Mouse (Mus musculus) adrenal gland, adult (tissue): ENCODE measurements around the gene Stard9.
A peak's percentile ranks its signal among the peaks of the same experiment; 100 is the strongest.

Source experiments
- DNase-seq, 2 experiments: peaks; one replicate each; pipeline ENCODE4 v3.0.0; 2022 to 2023; ENCODE audit warnings: low spot score in 1 of 2; ENCODE audit not compliant: inconsistent age in 2 of 2

Gene Stard9

DNA sequence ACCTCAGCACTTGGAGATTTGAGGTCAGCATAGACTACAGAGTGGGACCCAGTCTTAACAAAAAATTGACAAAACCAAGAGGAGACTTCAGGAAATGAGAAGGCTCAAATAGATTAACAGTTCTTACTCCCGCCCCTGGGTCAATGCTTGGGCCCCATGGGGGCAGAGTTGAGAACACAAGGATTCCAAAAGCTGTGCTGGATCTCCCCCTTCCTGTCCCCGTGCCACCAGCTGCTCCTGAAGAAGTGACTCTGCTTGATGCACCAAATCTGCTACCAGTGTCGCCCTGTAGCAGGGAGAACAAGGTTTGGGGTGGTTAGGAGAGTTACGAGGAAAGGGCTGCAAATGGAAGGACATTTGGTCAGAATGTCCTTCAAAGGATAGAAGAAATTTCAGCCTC is 94.7 kb downstream of the Stard9 start:
- no peak for DNase-seq

DNA sequence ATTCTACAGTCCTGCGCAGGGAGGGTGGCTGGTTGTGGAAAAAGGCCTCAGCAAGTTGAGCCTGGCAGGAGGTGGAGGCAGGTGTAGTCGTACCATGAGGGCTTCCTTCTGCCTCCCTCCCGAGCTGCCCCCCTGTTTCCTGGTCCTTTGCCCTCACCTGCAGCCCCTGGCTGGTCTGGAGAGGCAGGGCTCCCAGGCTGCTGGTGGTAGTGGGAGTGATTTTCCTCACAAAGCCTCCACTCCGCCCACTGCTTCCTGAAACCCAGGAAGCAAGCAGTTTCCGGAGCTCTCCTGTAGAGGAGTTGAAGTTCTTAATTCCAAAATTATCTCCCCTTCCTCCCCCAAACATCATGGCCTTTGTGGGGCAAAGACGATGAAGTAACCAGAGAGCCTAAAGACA is 95.3 kb downstream of the Stard9 start:
- DNase-seq: no peak

DNA sequence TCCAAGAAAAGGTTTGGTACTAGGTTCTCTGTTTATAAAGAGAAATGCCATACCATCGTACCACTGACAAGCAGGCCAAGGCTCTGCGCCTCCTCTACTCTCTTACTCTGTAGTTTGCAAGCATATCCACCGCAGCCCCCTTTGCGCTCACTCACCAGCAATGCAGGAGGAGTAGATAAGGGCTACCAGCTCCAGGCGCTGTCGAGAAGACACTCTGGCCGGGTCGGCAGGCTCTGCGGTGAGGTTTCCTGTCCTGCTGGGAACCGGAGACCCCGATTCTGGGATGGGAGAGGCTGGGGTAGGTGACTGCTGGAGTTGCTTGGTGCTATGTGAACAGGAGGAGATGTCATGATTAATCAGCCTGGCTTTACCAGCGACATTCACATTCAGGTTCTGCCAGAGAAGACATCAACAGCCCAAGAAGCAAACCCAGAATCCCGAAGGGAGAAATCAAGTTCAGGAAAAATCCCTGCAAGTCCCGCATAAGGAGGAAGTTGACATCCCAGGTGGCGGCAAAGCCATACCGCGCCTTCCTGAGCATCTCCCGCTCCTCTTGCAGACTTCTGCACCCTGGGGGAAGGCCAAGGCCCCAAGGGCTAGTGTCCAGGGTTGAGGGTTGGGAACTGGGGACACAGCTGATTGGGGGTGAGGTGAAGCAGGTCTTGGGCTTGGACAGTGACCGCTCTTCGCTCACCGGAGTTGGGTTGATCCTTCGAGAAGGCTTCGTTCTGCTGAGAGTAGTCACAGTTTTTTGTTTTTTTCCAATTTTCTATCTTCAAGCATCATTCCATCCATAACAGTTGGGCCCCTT is 101.1 kb downstream of the Stard9 start:
- DNase-seq: peak in 1 of 2 experiments; percentile 58

DNA sequence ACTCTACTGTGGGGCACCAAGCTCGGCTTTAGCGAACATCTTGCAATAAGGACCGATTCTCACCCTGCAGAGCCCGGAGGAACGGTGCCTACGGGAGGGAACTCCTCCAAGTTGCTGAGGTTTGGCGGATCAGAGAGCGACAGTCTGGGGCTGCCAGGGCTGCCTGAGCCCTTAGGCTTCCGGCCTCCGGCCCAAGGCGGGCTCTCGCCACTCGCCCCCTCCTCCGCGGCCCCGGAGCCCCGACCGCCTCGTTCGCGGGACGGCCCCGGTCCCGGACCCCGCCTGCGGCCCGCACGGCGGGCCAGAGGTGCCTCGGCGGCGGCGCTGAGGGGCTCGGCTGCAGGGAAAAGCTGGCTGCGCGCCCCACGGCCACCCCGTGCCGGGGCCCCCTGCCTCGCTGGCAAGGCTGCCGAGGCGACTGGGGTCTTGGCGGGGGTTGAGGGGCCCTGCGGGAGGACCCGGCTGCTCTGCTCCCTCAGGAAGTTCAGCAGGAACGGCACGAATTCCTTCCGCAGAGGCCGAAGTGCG is 101.8 kb downstream of the Stard9 start:
- DNase-seq: peak; percentile 38 to 76

DNA sequence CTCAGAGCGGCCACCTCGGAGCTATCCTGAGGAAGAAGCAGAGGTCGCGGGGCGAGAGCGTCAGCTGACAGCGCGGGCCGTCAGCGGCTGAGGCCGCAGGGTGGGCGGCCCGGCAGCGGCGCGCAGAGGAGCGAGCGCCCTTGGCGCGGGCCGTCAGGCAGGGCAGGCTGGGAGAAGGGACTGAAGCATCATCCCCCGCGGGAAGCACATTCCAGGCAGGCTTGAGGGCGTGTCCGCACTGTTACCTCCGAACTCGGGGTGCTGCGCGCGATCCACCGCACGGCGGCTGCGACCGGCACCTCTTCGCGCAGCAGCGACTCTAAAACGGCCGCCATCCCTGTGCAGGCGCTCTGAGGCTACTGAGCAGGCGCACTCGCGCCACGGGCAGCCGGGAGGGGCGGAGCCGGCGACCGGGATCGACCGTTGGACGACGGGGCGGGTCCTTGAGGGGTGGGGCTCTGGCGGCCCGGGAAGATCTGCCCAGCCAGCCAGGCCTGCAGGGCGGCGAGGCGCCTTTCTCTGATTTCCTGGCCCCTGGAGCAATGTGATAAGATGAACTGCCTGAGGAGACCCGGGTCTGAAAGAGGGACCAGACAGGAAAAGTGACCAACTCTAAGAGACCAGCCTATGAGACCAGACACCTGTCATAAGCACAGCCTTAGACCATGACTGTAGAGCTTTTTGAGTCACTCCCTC is 102.4 kb downstream of the Stard9 start:
- peak; percentile 95 to 98 for DNase-seq

DNA sequence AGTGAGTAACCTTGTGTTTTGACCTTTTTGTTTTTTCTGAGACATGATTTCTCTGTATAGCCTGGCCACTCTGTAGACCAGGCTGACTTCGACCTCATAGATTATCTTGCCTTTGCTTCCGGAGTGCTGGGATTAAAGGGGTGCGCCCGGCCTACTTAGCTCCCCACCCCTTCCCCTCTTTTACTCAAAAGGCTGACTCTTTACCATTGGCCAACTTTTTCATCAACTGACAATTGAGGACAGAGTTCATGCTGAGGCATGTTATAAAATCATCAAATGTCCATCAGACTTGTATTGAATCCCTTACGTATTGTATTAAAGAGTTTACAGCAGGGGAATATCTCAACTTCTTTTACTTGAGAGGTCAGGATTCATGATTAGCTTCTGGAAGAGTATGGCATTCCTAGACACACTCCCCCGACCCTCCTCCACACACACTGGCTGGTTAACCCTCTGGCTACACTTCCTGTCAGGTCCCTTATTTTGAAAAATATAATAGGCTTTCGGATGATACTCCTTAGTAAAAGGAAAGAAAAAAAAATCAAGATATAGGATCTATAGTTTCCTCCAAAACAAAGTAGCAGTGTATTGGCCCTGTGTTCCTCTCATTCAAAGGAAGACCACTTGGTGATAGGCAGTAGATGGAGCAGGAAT is 103.1 kb downstream of the Stard9 start:
- no peak for DNase-seq

DNA sequence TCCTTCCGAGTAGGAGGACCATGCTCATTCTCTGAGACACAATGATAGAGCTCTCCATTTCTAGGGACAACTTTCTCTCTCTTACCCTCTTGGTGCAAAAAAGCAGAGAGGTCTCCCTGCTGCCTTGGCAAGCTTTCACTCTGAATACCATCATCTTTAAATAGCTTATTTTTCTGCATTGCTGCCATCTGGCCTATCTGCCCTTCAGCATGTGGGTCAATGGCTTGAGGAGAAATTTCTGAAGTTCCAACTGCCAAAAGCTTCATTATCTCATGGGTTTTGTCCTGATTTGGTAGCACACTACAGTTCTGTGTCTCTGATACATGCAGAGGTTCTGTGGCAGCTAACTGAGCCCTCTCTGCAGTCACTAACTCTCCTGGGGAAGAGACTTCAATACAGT is 116.6 kb downstream of the Stard9 start:
- no peak for DNase-seq

DNA sequence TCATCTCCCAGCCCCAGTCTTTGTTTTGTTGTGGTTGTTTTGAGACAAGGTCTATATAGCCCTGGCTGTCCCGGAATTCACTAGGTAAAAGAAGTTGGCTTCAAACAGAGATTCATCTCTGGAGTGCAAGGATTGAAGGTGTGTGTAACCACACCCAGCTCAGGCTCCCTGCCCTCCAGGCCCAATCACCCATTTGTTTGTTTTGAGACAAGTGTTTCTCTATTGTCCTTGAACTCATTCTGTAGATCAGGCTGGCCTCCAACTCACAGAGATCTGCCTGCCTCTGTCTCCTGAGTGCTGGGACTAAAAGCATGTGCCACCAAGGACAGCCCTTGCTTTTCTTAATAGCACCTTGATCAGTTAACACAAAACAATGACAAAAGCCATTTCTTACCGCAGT is 119.1 kb downstream of the Stard9 start:
- DNase-seq: no peak

DNA sequence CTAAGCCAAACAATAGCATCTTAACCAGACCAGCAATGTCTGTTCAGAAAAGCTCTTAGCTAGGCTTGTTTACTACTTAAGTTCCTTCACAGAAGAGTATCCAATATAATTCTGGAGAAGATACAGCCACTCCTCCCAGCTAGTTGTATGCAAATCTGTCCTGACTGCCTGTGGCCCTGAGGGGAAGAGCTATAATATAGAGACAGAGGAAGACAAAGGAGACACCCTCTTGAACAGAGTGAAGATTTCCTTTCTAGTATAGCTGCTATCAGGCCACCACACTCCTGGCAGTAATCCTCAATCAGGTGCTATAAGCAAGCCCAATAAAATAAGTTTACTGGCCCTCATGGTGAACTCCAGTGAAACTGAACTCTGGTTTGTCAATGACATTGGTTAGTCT is 133.0 kb downstream of the Stard9 start:
- DNase-seq: no peak

DNA sequence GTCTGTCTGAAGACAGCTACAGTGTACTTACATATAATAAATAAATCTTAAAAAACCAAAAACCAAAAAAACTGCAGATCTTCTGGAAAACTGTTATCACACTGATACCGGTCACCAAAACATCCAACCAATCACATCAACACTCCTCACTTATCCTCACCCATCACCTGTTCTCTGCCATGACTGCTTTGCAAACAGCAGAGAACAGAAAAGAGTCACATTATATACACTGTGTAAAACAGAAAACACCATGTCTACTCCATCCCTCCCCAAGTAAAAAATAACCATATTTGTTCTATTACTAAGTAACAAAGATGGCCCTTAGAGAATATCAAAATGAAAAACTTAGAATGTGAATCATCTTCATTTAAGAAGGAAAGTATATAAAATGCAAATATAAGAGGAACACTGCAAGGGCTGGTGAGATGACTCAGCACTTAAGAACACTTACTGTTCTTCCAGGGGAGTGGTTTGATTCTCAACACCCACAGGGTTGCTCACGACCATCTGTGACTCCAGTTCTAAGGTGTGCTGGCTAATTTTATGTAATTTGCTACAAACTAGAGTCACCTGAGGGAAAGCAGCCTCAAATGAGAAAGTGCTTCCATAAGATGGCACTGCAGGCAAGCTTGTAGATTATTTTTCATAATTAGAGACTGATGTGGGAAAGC is 141.5 kb downstream of the Stard9 start:
- no peak for DNase-seq
